Mouse (Mus musculus) stomach, embryonic 16.5 days (tissue): ENCODE measurements around the gene Rp9. TPM values are rescaled to one million over a fixed set of nuclear protein-coding genes. Genes with fewer than 3 reads are reported as not detected.
A peak's percentile ranks its signal among the peaks of the same experiment; 100 is the strongest.

Experiments used
- ATAC-seq: fragments of 200-750 bp; cut with Nextera tagmentation; 2 replicates; pipeline ENCODE4 v1.8.0; 2017; ENCODE audit warnings: moderate number of reproducible peaks, moderate TSS enrichment; ENCODE audit not compliant: insufficient read depth, low FRiP score
- H3K27ac ChIP-seq: fragments of 300-500 bp; sonication (generic); 2 replicates; pipeline ENCODE4 v1.5.1; 2014; ENCODE audit warnings: low read length
- H3K27me3 ChIP-seq: fragments of 300-500 bp; sonication (generic); 2 replicates; pipeline ENCODE4 v1.6.1; 2014; ENCODE audit warnings: low read length, control low read depth, mixed read lengths; ENCODE audit not compliant: control insufficient read depth, insufficient read depth
- H3K36me3 ChIP-seq: fragments of 300-500 bp; sonication (generic); 2 replicates; pipeline ENCODE4 v1.6.1; 2014; ENCODE audit warnings: low read length; ENCODE audit not compliant: control insufficient read depth, insufficient read depth
- H3K4me1 ChIP-seq: fragments of 300-500 bp; sonication (generic); 2 replicates; pipeline ENCODE4 v1.6.1; 2014; ENCODE audit warnings: low read length, control low read depth, mixed read lengths; ENCODE audit not compliant: control insufficient read depth, insufficient read depth
- H3K4me2 ChIP-seq: fragments of 300-500 bp; sonication (generic); 2 replicates; pipeline ENCODE4 v1.6.1; 2014; ENCODE audit warnings: low read depth, low read length, mixed read lengths
- H3K4me3 ChIP-seq: fragments of 300-500 bp; sonication (generic); replicated peaks from 2 replicates; pipeline ENCODE4 v1.5.1; 2014; ENCODE audit warnings: mild to moderate bottlenecking, low read length
- H3K9ac ChIP-seq: fragments of 300-500 bp; sonication (generic); 2 replicates; pipeline ENCODE4 v1.6.1; 2014; ENCODE audit warnings: low read length
- H3K9me3 ChIP-seq: fragments of 300-500 bp; sonication (generic); replicated peaks from 2 replicates; pipeline ENCODE4 v1.6.1; 2016; ENCODE audit warnings: low read length, control low read depth; ENCODE audit not compliant: control insufficient read depth
- WGBS: fragments of 180-500 bp; shearing (Covaris S2); extraction: QIAGEN DNeasy Blood & Tissue Kit; methylation state at CpG from one replicate; pipeline ENCODE4 v1.1.7; 2014; 5-methylcytosine and 5-hydroxymethylcytosine counted together
- polyA plus RNA-seq: library from polyadenylated mRNA; unstranded; fragments of >200 nt; fragmentation: Nextera tagmentation; extraction: Ambion mirVana; gene quantifications from 2 replicates; pipeline ENCODE4 v1.2.1, GENCODE M21; 2015

Rp9 gene
- 51.8 and 56.8 TPM in 2 replicates for polyA plus RNA-seq

DNA sequence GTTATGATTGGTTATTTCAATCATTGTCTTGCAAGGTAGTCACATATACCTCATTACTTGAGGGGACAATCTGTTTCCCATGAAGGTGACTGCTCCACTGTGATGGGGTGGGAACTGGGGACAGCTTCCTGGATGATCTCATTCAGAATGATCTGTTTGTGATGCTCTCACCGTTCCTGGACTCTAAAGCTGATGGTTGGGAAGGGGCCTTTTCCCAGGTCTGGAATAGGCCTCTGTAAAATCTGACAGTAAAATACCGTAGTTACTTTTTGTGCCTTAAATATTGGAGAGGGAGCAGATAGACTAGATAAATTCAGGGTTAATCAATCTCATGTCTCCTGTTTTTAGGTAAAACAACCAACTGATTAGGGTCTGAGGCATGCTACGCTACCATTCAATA lies at the start of gene Rp9:
Gene Rp9, minus strand, starts transcription at position 101 of the 400 bp plus-strand sequence.
- Histone ChIP-seq H3K4me1 (peaks cover 5% of the 10 kb centered on the region; the same call in 1 of the 2 replicates), H3K27ac (peak within 1 kb of the TSS; percentile 42; the same call in 1 of the 2 replicates), H3K9me3 (no peaks in the 10 kb centered on the region), H3K4me2 (peak within 1 kb of the TSS; percentile 69), H3K4me3 (peak within 1 kb of the TSS; percentile 87), H3K27me3 (no peaks in the 10 kb centered on the region), H3K36me3 (no peaks in the 10 kb centered on the region), H3K9ac (peak within 1 kb of the TSS; percentile 97)
- ATAC-seq = no peak
- WGBS = 91% methylated on average over 3 of the region's 3 CpGs

DNA sequence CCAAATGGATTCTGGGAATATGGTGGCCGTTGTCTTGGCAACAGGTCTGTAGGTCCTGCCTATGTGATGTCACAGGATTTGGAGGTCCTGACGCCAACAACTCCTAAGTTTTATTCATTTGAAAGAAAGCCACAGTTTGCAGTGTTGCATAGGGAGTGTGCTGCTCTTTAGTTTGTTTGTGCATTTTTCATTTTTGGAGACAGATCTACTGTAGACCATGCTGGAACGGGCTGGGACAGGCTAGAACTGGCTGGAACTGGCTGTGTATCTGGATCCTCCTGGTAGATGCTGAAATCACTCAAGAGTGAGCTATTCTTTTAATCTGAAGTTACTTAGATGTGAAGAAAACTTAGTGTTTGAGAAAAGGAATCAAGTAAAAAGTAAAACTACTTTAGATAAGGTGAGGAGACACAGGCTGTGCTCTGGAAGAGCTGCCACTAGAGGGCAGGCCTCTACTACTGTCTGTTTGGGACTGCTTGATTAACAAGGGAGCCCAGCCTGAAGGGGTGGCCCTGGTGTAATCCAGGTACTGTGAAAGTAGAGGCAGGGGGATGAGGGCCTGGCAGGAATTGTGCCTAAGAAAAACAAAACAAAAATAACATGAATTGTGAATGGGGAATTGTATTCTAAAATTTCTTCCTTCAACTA lies 49.0 kb upstream of the Rp9 start:
- no peaks in the 10 kb centered on the region for H3K9me3 ChIP-seq
- no peak overlapping the region for H3K27ac ChIP-seq
- H3K27me3 ChIP-seq = no peaks in the 10 kb centered on the region
- no peaks in the 10 kb centered on the region for H3K4me1 ChIP-seq
- H3K4me3 ChIP-seq = no peak overlapping the region
- H3K9ac ChIP-seq = no peak overlapping the region
- 91% methylated on average over 3 of the region's 3 CpGs for WGBS
- H3K36me3 ChIP-seq = no peaks in the 10 kb centered on the region
- H3K4me2 ChIP-seq = no peak overlapping the region
- ATAC-seq = 0 out of 2 replicates have a peak, but pooled peaks have one; percentile 68

DNA sequence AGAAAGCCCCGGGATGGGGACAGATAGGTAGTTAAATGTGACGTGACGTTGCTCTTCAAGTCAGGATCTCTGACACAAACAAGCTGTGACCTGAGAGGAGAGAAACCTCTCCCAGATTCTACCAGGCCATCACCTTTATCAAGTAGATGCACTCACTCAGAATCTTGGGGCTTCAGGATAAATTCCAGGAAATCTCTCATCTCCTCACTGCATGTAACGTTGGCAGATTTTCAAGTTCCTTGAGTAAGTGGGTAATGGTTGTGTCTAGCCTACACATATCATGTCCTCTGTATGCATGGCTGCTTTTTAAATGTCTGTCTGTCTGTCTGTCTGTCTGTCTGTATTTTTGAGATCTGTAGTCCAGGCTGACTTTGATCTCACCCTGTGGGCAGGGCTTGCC lies 45.5 kb upstream of the Rp9 start:
- H3K4me3 ChIP-seq = no peak overlapping the region
- H3K27me3 ChIP-seq = no peaks in the 10 kb centered on the region
- no peak overlapping the region for H3K4me2 ChIP-seq
- no peak overlapping the region for H3K27ac ChIP-seq
- ATAC-seq = no peak
- no peaks in the 10 kb centered on the region for H3K4me1 ChIP-seq
- 84% methylated on average over 4 of the region's 4 CpGs for WGBS
- no peaks in the 10 kb centered on the region for H3K36me3 ChIP-seq
- H3K9ac ChIP-seq = no peak overlapping the region
- no peaks in the 10 kb centered on the region for H3K9me3 ChIP-seq

DNA sequence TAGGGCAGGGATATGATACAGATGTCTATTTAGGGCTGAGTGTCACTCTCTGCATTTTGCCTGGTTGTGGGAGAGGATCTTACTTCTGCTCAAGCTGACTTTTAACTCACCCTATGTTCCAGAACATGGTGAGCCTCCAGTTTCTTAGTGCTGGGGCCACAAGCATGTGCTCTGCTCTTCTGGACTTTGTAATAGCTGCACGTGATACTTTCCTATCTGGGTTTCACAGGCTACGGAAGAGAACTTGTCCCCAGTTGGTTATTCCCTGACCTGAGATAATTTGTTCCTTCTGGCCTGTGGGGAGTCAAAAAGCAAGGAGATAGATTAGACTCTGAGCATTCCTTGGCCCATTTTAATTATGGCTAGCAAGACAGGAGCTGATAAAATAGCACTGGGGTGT lies 36.0 kb upstream of the Rp9 start:
- Histone ChIP-seq H3K9ac (no peak overlapping the region), H3K27ac (no peak overlapping the region), H3K36me3 (no peaks in the 10 kb centered on the region), H3K4me3 (no peak overlapping the region), H3K4me2 (no peak overlapping the region), H3K4me1 (no peaks in the 10 kb centered on the region; the same call in 1 of the 2 replicates), H3K9me3 (no peaks in the 10 kb centered on the region), H3K27me3 (no peaks in the 10 kb centered on the region)
- ATAC-seq = no peak
- 71% methylated on average over 2 of the region's 2 CpGs for WGBS

DNA sequence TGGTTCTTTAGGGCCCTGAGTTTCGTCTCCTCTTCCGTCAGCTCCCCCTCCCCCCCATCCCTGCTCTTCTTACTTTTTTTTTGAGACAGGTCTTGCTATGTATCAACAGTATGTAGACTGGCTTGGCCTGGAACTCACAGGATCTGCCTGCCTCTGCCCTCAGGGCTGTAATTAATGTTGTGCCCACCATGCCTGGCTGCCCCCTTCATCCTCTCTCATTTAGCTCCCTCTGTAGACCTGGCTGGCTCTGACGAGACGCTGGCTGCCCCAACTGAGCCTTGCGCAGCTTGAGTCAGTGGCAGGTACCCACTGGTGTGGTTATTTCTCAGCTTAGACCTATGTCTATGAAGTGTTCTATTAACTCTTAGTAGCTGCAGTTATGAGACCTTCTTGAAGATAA lies 34.0 kb upstream of the Rp9 start:
- Histone ChIP-seq H3K27ac (no peak overlapping the region), H3K9ac (no peak overlapping the region), H3K36me3 (no peaks in the 10 kb centered on the region), H3K9me3 (no peaks in the 10 kb centered on the region), H3K27me3 (no peaks in the 10 kb centered on the region), H3K4me2 (no peak overlapping the region), H3K4me3 (no peak overlapping the region), H3K4me1 (no peaks in the 10 kb centered on the region; the same call in 1 of the 2 replicates)
- WGBS = 86% methylated on average over 5 of the region's 5 CpGs
- ATAC-seq = no peak

DNA sequence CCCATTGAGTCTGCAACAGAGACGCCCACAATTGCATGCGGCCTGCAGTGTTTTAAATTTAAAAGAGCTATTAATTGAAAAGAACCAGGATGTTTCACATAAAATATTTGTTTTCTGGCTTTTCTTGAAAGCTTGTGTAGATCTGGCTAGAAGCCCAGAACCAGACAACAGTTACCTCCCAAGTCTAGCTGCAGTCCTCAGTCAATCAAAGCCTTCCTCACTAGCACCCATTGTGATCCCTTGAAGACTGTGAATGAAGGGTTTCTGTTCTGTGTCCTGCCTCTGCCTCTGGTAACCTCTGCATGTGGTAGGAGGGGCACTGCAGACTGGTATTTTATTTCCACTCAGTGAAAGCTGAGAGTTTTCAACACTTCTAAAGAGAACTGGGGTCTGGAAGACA lies 33.4 kb upstream of the Rp9 start:
- Histone ChIP-seq H3K4me2 (no peak overlapping the region), H3K27ac (no peak overlapping the region), H3K9ac (no peak overlapping the region), H3K36me3 (no peaks in the 10 kb centered on the region), H3K9me3 (no peaks in the 10 kb centered on the region), H3K27me3 (no peaks in the 10 kb centered on the region), H3K4me1 (no peaks in the 10 kb centered on the region; the same call in 1 of the 2 replicates), H3K4me3 (no peak overlapping the region)
- no peak for ATAC-seq
- WGBS = 42% methylated on average over 2 of the region's 2 CpGs

DNA sequence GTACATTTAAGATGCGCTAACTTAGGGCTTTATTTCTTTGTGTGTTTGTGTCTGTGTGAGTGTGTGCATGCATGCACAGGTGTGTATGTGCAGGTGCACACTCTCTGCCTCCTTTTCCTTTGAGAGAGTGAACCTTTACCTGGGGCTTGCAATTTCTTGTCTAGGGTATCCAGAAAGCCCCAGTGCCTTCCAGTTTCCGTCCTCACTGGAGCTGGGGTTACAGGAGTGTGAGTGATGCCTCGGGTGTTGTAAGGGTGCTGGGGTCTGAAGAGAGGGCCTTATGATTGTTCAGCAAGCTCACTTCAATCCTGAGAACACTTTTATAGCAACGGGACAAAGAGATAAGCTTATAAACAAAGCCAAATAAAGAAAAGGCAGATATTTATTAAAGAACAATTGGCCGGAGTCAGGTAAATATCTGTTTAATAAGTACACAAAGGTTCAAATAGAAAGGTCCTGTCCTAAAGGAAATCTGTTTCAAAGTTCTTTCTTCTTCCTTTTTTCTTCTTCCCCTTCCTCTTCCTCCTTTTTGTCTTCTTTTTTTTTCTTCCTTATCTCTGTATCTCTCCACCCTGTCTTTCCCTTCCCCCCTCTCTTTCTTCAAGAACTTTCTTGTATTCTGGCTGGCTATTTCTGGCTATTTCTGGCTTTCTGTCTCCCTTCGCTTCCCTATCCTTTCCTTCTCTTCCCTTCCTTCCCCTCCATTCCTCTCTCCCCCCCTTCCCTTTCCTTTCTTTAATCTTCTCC lies 27.7 kb upstream of the Rp9 start:
- Histone ChIP-seq H3K4me3 (no peak overlapping the region), H3K9ac (no peak overlapping the region), H3K9me3 (peaks cover 3% of the 10 kb centered on the region; the same call in 1 of the 2 replicates), H3K27me3 (no peaks in the 10 kb centered on the region), H3K27ac (no peak overlapping the region), H3K4me1 (no peaks in the 10 kb centered on the region), H3K36me3 (no peaks in the 10 kb centered on the region), H3K4me2 (no peak overlapping the region)
- ATAC-seq = no peak
- WGBS = 66% methylated on average over 6 of the region's 6 CpGs

DNA sequence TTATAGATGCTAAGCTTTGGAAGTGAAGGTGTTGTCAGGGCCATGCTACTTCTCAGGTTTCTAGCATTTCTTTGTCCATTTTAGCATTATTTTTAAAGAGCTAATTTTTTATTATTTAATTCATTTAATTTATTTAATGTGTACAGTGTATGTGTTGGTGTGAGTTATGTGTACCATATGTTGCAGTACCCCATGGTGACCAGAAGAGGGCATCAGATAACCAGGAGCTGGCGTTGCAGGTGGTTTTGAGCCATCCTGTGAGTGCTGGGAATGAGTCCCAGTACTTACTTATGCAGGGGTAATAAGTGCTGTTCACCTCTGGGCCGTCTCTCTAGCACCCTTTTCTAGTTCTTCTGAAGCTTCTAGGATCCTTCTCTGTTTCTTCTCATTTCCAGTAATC lies 25.6 kb upstream of the Rp9 start:
- no peaks in the 10 kb centered on the region for H3K27me3 ChIP-seq
- no peaks in the 10 kb centered on the region for H3K36me3 ChIP-seq
- no peak overlapping the region for H3K4me2 ChIP-seq
- no peak overlapping the region for H3K4me3 ChIP-seq
- no peaks in the 10 kb centered on the region for H3K4me1 ChIP-seq
- 82% methylated on average over 2 of the region's 2 CpGs for WGBS
- no peak overlapping the region for H3K9ac ChIP-seq
- no peak for ATAC-seq
- peaks cover 3% of the 10 kb centered on the region; the same call in 1 of the 2 replicates for H3K9me3 ChIP-seq
- H3K27ac ChIP-seq = no peak overlapping the region

DNA sequence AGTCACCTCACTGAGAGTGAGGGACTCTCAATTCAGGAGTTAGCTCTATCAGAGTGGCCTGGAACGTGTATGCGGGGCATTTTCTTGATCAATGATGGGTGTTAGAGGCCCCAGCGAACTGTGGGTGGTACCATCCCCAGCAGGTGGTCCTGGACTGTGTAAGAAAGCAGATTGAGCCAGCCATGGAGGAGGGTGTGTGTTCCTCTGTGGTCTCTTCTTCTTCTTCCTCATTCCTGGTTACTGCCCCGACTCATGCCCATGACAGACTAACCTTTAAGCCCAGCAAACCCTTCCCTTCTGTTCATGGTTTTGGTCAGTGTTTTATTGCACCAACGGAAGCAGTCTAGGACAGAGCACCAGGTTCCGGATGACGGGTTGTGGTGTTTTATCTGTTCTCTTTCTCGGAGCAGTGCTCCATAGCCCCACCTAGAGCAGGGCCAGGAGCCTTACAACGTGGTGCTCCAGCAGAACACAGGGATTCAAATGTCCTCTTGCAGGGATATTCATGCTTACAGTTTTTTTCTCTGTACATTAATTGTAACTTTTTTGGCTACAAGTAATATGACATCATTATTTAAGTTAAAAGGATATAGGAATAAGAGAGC lies 24.8 kb upstream of the Rp9 start:
- H3K36me3 ChIP-seq = no peaks in the 10 kb centered on the region
- no peaks in the 10 kb centered on the region for H3K4me1 ChIP-seq
- no peaks in the 10 kb centered on the region for H3K27me3 ChIP-seq
- H3K4me3 ChIP-seq = no peak overlapping the region
- 82% methylated on average over 9 of the region's 9 CpGs for whole genome bisulfite sequencing
- H3K4me2 ChIP-seq = no peak overlapping the region
- no peak overlapping the region for H3K27ac ChIP-seq
- ATAC-seq = no peak
- H3K9ac ChIP-seq = no peak overlapping the region
- H3K9me3 ChIP-seq = peaks cover 3% of the 10 kb centered on the region; the same call in 1 of the 2 replicates
